Mouse (Mus musculus) embryo, embryonic 10 days (tissue): Measurements from ENCODE around the gene Eci2.
"Not testable (repeated sequence)": the region's sequence is repeated elsewhere in the genome, so short reads cannot be mapped to it uniquely, and the experiment has no call there.

Experiments
- DNase-seq: peaks from one replicate; pipeline ENCODE4 v3.0.0-alpha.2; 2015; ENCODE audit warnings: low spot score

Gene Eci2

GRCm38 (mm10) chr13:34991581-34992273, 35.2 kb downstream of the Eci2 start:
- DNase-seq, result no peak

GRCm38 (mm10) chr13:34983479-34983878, 43.4 kb downstream of the Eci2 start:
- not testable (repeated sequence) for DNase-seq

GRCm38 (mm10) chr13:34978635-34979034, 48.3 kb downstream of the Eci2 start:
- not testable (repeated sequence) for DNase-seq

GRCm38 (mm10) chr13:34977410-34977809, 49.5 kb downstream of the Eci2 start:
- no peak for DNase-seq

- DNase-seq, result no peak
These were observed 50.8 kb downstream of the Eci2 start for GRCm38 (mm10) chr13:34976116-34976515.

- DNase-seq, result no peak
These were observed 53.1 kb downstream of the Eci2 start for GRCm38 (mm10) chr13:34973770-34974169.

GRCm38 (mm10) chr13:34973149-34973548, 53.7 kb downstream of the Eci2 start:
- peak; percentile 74 for DNase-seq

- DNase-seq, result not testable (repeated sequence)
These were observed 54.4 kb downstream of the Eci2 start for GRCm38 (mm10) chr13:34972456-34972855.

- not testable (repeated sequence) for DNase-seq
These were observed 61.2 kb downstream of the Eci2 start for GRCm38 (mm10) chr13:34965647-34966046.

- DNase-seq, result no peak
These were observed 62.0 kb downstream of the Eci2 start for GRCm38 (mm10) chr13:34964866-34965265.

- peak; percentile 6 for DNase-seq
These were observed 62.5 kb downstream of the Eci2 start for GRCm38 (mm10) chr13:34964419-34964818.

GRCm38 (mm10) chr13:34963511-34964397, 63.1 kb downstream of the Eci2 start, which contains the start of gene Eci3:
Gene Eci3 (minus strand): TSS chr13:34963810.
- peak; percentile 69 for DNase-seq

GRCm38 (mm10) chr13:34960996-34961770, 65.7 kb downstream of the Eci2 start:
- DNase-seq, result no peak

- DNase-seq, result not testable (repeated sequence)
These were observed 68.7 kb downstream of the Eci2 start for GRCm38 (mm10) chr13:34958158-34958557.

- no peak for DNase-seq
These were observed 70.0 kb downstream of the Eci2 start for GRCm38 (mm10) chr13:34956901-34957300.

- DNase-seq, result not testable (repeated sequence)
These were observed 75.5 kb downstream of the Eci2 start for GRCm38 (mm10) chr13:34951437-34951836.

GRCm38 (mm10) chr13:34942370-34942769, 84.5 kb downstream of the Eci2 start:
- no peak for DNase-seq

- no peak for DNase-seq
These were observed 91.8 kb downstream of the Eci2 start for GRCm38 (mm10) chr13:34934931-34935644.
